Mouse (Mus musculus) lung, postnatal 0 days (tissue): ENCODE measurements around the gene Gm43951.

Experiments
- CTCF ChIP-seq: IDR thresholded peaks from 2 replicates; pipeline ENCODE4 v1.5.1; 2016; ENCODE audit warnings: antibody characterized with exemption, mild to moderate bottlenecking
- EP300 ChIP-seq: IDR thresholded peaks from 2 replicates; pipeline ENCODE4 v1.6.1; 2016; ENCODE audit warnings: antibody characterized with exemption, mild to moderate bottlenecking, control low read depth

GRCm38 (mm10) chr11:72205256-72205655 lies 1.4 kb downstream of the Gm43951 start:
- TF ChIP-seq CTCF (no peak), EP300 (no peak)
